Mouse (Mus musculus) small intestine, adult 2 months (tissue): ENCODE measurements around the gene Hmga2. TPM values are rescaled to one million over a fixed set of nuclear protein-coding genes. Genes with fewer than 3 reads are reported as not detected.
"Not testable (repeated sequence)": the region's sequence is repeated elsewhere in the genome, so short reads cannot be mapped to it uniquely, and the experiment has no call there.

Experiments
- H3K27ac ChIP-seq: fragments of 200-500 bp; 2 replicates; pipeline ENCODE4 v1.5.1; 2012; ENCODE audit warnings: low read depth, low read length, control low read depth, inconsistent platforms; ENCODE audit not compliant: insufficient read depth
- H3K27me3 ChIP-seq: fragments of 200-500 bp; 2 replicates; pipeline ENCODE4 v1.6.1; 2012; ENCODE audit warnings: mild to moderate bottlenecking, moderate library complexity, low read length, inconsistent platforms; ENCODE audit not compliant: control insufficient read depth, insufficient read depth
- H3K36me3 ChIP-seq: fragments of 200-500 bp; 2 replicates; pipeline ENCODE4 v1.6.1; 2012; ENCODE audit warnings: mild to moderate bottlenecking, low read length, control low read depth, inconsistent platforms; ENCODE audit not compliant: control insufficient read depth, insufficient read depth
- H3K4me1 ChIP-seq: fragments of 200-500 bp; 2 replicates; pipeline ENCODE4 v1.6.1; 2012; ENCODE audit warnings: low read length, inconsistent platforms, mixed read lengths; ENCODE audit not compliant: control insufficient read depth, insufficient read depth, insufficient read length
- H3K4me3 ChIP-seq: fragments of 200-500 bp; 2 replicates; pipeline ENCODE4 v1.5.1; 2012; ENCODE audit warnings: low read depth, mild to moderate bottlenecking, control low read depth, inconsistent platforms, low read length, moderate library complexity
- CTCF ChIP-seq: fragments of 200-500 bp; IDR thresholded peaks from 2 replicates; pipeline ENCODE4 v1.5.1; 2012; ENCODE audit warnings: low read depth, mild to moderate bottlenecking, control low read depth, inconsistent platforms, low read length, moderate library complexity, mixed read lengths; ENCODE audit not compliant: insufficient replicate concordance, insufficient read length; ENCODE audit errors: extremely low read depth
- POLR2A ChIP-seq: fragments of 200-500 bp; IDR thresholded peaks from 2 replicates; pipeline ENCODE4 v1.6.1; 2012; ENCODE audit warnings: low read depth, mild to moderate bottlenecking, control low read depth, inconsistent platforms, low read length, moderate library complexity
- WGBS: fragments of 180-500 bp; shearing (Covaris S2); methylation state at CpG from one replicate; pipeline ENCODE4 v1.1.7; 2018; 5-methylcytosine and 5-hydroxymethylcytosine counted together
- polyA plus RNA-seq: library from polyadenylated mRNA; depleted of rRNA; stranded (reverse); fragments of >200 nt; gene quantifications from 2 replicates; pipeline ENCODE4 v1.2.3, GENCODE M21; 2012

Gene Hmga2
- polyA plus RNA-seq, 1 experiment = 1.1 TPM

DNA sequence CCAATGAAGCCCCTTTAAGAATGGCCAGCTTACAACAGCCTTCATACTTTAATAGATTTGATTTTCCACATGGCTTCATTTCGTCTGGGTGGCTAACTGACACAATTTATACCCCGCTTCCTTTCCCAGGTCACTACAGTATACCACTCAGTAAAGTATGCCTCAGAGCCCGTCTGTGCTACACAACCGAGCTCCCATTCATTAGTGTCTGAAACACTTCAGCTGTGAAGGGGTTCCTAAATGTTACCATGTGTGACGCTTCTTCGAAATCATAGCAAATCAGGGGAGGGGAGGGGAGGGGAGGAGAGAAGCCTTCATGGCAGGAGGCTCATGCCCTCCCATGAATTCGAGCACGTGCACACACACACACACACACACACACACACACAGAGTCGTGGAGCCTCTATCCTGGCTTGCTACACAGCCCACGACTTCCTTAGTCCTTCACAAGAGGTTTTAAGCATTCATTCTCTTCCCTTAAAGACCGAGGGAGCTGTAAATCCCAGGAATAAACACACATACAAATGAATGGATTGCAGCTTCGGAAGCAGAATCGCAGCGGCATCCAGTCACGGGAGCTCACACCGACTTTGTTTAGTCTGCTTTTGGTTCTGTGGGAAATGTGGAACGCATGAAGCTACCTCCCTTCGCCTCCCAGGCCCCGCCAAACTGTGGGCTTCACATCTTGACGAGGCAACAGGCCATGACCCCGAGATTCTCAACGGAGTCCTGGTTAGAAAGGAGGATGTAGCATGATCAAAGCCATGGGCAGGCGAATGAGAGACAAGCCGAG lies 110.7 kb downstream of the Hmga2 start:
- Histone ChIP-seq H3K36me3 (no peaks in the 10 kb centered on the region), H3K27me3 (no peaks in the 10 kb centered on the region), H3K27ac (no peak overlapping the region), H3K4me3 (no peak overlapping the region), H3K4me1 (no peaks in the 10 kb centered on the region)
- TF ChIP-seq CTCF (no peak), POLR2A (no peak)
- WGBS = 64% methylated on average over 24 of the region's 24 CpGs

DNA sequence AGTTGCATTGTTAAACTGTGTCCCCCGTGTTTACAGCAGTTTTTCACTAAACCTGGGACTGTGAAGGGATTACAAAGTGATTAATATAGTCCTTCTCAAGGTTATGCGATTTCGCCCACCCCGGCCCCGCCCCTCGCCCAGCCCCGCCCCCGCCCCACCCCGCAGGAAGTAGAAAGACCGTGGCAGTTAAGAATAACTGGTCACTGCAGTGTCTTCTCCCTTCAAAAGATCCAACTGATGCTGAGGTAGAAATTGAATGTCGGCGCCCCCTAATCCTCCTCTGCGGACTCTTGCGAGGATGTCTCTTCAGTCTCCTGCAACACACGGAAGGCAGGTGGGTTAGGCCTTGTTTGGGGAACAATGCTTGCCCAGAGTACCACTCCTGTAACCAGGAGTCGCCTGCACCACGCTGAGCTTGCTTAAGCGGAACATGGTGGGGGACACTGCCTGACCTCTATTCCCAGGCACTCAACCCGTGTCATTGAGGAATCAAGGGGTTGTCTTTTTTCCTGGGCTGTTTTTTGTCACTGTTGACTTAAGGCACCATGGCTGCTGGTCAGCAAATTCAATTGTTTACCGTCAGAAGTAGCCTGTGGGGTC lies 112.2 kb downstream of the Hmga2 start:
- TF ChIP-seq POLR2A (no peak), CTCF (no peak)
- Histone ChIP-seq H3K27me3 (no peaks in the 10 kb centered on the region), H3K4me3 (no peak overlapping the region), H3K36me3 (no peaks in the 10 kb centered on the region), H3K4me1 (no peaks in the 10 kb centered on the region), H3K27ac (no peak overlapping the region)
- WGBS = 62% methylated on average over 20 of the region's 20 CpGs

DNA sequence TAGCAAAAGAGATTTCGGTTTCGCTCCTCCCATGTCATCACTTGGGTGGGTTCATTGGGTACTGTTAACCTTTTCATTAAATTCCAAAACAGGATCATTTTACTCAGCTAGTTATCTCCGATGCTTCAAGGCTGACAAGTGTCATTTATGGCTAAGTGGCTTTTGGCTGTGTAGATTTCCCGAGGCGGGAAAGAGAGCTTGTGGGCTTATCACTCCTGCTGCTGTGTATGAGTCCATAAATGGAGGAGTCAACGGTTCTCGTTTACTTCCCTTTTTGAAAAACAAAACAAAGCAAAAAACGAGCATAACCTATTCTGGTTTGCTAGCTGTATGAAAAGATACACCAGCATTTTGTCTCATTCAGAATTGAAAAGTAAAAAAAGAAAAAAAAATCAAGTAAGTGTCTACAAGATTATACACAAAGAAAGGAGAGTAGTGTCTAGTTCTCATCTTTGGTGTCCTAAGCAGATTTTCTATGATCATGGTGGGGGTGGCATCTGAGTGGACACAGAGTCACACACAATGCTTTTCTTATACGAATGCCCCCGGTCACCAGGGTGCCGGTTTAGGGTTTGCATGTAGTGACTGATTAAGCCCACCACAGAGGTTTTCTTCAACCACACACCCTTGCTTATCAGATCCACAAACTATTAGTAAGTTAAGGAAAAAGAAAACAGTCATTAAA lies 112.8 kb downstream of the Hmga2 start:
- not testable (repeated sequence) for H3K27me3 ChIP-seq, H3K4me1 ChIP-seq, H3K4me3 ChIP-seq, H3K27ac ChIP-seq, H3K36me3 ChIP-seq
- 81% methylated on average over 11 of the region's 11 CpGs for WGBS

DNA sequence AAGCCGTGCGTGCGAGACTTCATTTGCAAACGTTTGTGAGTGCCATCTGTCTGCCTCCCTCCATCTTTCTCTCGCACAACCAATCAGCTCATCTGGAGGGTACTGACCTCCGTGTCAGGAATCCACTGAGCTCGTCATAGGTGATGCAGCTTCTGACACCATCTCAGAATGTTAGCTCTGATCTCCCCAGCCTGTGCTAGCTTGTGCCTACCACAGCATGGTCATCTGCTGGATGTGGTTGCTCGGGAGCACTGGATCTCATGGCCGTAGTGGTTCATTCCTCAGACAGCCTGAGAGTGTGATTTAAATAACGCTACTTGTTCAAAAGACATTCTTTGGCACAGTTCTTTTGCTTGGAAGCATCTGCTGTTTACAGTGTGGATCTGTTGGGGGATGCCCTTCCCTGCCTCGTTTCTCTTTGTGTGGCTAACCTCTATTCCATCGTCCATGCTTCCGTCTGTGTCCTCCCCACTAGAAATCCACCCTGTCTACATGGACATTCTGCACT lies 121.7 kb downstream of the Hmga2 start:
- Histone ChIP-seq H3K4me3 (no peak overlapping the region), H3K27me3 (no peaks in the 10 kb centered on the region), H3K36me3 (no peaks in the 10 kb centered on the region), H3K4me1 (no peaks in the 10 kb centered on the region), H3K27ac (no peak overlapping the region)
- WGBS = 66% methylated on average over 13 of the region's 13 CpGs
- no peak for TF ChIP-seq POLR2A

DNA sequence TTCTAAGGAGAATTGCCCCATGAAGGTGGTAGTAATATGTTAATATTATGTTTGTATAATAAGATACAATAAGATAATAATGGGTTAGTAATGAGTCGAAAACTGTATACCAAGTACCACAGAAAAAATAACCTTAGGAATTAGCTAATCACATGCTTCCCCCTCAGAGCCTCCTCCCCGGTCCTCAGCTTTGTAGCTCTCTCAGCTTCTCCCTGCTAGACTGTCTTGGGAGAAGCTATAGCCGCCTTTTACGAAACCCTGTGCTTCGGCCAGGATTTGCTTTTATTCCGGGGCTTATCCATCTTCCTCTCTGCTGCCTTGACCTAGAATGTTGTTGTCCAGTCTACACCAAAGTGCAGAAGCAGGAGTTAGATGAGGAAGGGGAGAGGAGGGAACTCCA lies 130.9 kb downstream of the Hmga2 start:
- Histone ChIP-seq H3K4me1 (no peaks in the 10 kb centered on the region), H3K27me3 (no peaks in the 10 kb centered on the region), H3K36me3 (no peaks in the 10 kb centered on the region), H3K27ac (no peak overlapping the region), H3K4me3 (no peak overlapping the region)
- 90% methylated on average over 6 of the region's 6 CpGs for WGBS
- TF ChIP-seq CTCF (no peak), POLR2A (no peak)

DNA sequence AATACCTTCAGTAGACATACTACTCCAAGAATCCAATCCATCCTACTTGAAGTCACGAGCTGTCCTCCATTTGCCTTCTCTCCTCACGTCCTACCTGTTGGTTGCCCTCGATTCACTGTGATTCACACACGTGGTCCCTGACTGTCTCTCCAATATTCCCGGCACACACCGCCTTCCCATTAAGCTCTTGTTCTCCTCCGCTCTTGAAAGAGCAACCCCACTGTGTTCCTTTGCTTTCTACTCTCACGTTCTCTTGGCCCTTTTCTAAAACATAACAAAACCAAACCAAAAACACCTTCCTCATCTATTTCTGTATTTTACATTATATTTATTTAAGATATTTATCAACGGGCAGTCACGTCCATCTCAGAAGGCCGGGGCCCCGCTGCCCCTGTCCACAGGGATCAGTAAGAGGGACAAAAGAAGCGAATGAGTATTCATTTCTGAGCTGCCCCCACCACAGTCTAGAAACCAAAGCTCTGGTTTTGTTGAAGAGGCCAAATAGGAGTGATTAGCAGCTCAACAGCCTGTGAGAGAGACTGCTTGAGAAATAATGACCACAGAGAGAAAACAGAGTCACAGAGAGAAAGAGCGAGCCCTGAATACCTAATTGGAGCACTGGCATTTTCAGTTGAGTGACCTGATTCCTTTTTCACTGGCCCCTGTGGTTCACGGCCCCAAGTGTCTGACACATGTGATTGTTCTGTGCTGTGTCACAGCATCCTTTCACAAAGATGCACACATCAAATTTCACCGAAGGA lies 131.5 kb downstream of the Hmga2 start:
- Histone ChIP-seq H3K4me1 (no peaks in the 10 kb centered on the region), H3K27ac (no peak overlapping the region), H3K27me3 (no peaks in the 10 kb centered on the region), H3K4me3 (no peak overlapping the region), H3K36me3 (no peaks in the 10 kb centered on the region)
- WGBS = 86% methylated on average over 16 of the region's 16 CpGs
- TF ChIP-seq CTCF (no peak), POLR2A (no peak)

DNA sequence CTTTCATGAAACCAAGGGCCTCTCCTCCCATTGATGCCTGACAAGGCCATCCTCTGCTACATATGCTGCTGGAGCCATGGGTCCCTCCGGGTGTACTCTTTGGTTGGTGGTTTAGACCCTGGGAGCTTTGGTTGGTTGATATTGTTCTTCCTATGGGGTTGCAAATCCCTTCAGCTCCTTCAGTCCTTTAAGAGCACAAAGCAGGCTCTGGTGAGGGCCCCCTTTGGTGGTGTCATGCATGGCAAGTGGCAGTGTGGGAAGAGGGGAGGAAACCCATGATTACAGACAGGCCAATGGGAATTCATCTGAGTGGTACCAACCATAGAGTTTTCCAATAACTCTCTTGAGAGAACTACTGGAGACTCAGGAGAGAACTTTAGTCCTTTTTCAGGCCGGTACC lies 136.4 kb downstream of the Hmga2 start:
- H3K27me3 ChIP-seq, H3K27ac ChIP-seq, H3K4me1 ChIP-seq, H3K4me3 ChIP-seq, H3K36me3 ChIP-seq: not testable (repeated sequence)
- WGBS = 89% methylated on average over 2 of the region's 2 CpGs
